Mouse (Mus musculus) spleen, adult 2 months (tissue): ENCODE data around the gene Slc22a15.

Experiments used
- CTCF ChIP-seq: fragments of 200-500 bp; IDR thresholded peaks from 2 replicates; pipeline ENCODE4 v1.5.1; 2011; ENCODE audit warnings: mild to moderate bottlenecking, inconsistent platforms; ENCODE audit not compliant: insufficient read depth, insufficient read length, insufficient replicate concordance; ENCODE audit errors: extremely low read depth
- POLR2A ChIP-seq: fragments of 200-500 bp; IDR thresholded peaks from 2 replicates; pipeline ENCODE4 v1.6.1; 2011; ENCODE audit warnings: low read depth, low read length, inconsistent platforms

DNA sequence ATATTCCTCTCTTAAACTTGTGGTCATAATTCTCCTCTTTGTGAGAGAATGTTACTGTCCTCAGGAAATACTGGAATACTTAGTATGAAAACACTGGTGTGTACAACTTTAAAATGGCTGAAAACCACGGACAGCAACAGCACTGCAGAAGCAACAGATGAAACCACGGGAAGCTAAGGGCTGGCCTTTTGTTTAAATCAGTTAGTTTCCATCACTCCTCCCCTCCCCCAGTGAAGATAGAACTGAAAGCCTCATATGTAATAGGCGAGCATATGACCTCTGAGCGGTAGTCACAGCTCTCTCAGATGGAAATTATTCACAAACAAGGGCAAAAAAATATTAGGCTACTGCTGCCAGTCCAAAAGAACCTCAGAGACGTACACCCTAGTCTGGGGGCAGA, 10.0 kb downstream of the Slc22a15 start:
- no peak for TF ChIP-seq CTCF
- no peak for TF ChIP-seq POLR2A
